Mouse (Mus musculus) intestine, embryonic 16.5 days (tissue): ENCODE data around the gene Rfx8. TPM values are rescaled to one million over a fixed set of nuclear protein-coding genes. Genes with fewer than 3 reads are reported as not detected.

Experiments used
- ATAC-seq: fragments of 200-750 bp; cut with Nextera tagmentation; 2 replicates; pipeline ENCODE4 v1.8.0; 2017; ENCODE audit warnings: moderate TSS enrichment, moderate library complexity
- H3K27ac ChIP-seq: fragments of 300-500 bp; sonication (generic); 2 replicates; pipeline ENCODE4 v1.5.1; 2014; ENCODE audit warnings: mild to moderate bottlenecking, low read length
- H3K27me3 ChIP-seq: fragments of 300-500 bp; sonication (generic); replicated peaks from 2 replicates; pipeline ENCODE4 v1.6.1; 2014; ENCODE audit warnings: low read length, control low read depth, mixed read lengths; ENCODE audit not compliant: control insufficient read depth, insufficient read depth
- H3K36me3 ChIP-seq: fragments of 300-500 bp; sonication (generic); 2 replicates; pipeline ENCODE4 v1.6.1; 2014; ENCODE audit warnings: low read length, control low read depth; ENCODE audit not compliant: control insufficient read depth, insufficient read depth
- H3K4me1 ChIP-seq: fragments of 300-500 bp; sonication (generic); 2 replicates; pipeline ENCODE4 v1.6.1; 2014; ENCODE audit warnings: low read length, control low read depth, mixed read lengths; ENCODE audit not compliant: control insufficient read depth, insufficient read depth
- H3K4me2 ChIP-seq: fragments of 300-500 bp; sonication (generic); 2 replicates; pipeline ENCODE4 v1.6.1; 2014; ENCODE audit warnings: low read depth, low read length, control low read depth
- H3K4me3 ChIP-seq: fragments of 300-500 bp; sonication (generic); 2 replicates; pipeline ENCODE4 v1.5.1; 2014; ENCODE audit warnings: mild to moderate bottlenecking, low read length
- H3K9ac ChIP-seq: fragments of 300-500 bp; sonication (generic); 2 replicates; pipeline ENCODE4 v1.6.1; 2014; ENCODE audit warnings: low read depth, low read length
- H3K9me3 ChIP-seq: fragments of 300-500 bp; sonication (generic); 2 replicates; pipeline ENCODE4 v1.6.1; 2016; ENCODE audit warnings: low read length, control low read depth; ENCODE audit not compliant: control insufficient read depth
- WGBS: fragments of 180-500 bp; shearing (Covaris S2); extraction: QIAGEN DNeasy Blood & Tissue Kit; methylation state at CpG from one replicate; pipeline ENCODE4 v1.1.7; 2014; 5-methylcytosine and 5-hydroxymethylcytosine counted together
- polyA plus RNA-seq: library from polyadenylated mRNA; unstranded; fragments of >200 nt; fragmentation: Nextera tagmentation; extraction: Ambion mirVana; gene quantifications from 2 replicates; pipeline ENCODE4 v1.2.1, GENCODE M21; 2015

Gene Rfx8
- polyA plus RNA-seq, 1 experiment from 2014 or later: 0.18 TPM

DNA sequence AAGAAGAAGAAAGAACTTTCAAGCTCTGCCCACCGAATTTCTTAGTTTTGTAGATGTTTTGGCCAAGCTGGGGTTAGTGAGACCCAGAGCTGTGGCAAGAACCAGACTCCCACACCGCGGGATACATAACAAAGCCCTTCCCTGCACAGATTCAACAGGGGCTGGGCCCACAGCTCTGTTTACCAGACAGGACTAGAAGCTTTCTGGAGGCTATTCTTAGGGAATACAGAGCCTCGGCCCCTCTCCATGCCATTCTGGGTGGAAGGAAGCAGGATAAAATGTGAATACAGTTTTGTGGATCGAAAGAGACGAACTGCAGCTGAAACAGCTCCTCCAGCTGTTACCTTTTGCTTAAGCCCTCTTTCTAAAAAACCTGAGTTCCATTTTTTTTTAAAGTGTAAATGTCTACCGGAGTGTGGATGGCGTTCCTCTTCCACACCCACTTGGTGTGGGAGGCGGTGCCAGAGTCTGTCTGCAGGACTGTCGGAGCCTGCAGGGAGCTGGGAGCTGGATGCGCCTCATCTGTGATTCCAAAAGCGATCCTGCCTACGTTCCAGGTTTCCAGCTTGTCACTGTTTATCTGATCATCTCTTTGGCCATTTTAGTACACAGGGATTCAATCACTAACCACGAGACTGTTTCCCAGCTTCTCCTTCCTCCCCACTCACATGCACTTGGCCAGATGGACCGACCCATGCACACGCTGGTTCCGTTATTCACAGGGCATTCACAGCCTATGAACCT is 70.9 kb downstream of the Rfx8 start:
- H3K27me3 ChIP-seq: peaks cover 21% of the 10 kb centered on the region
- WGBS: 17% methylated on average over 17 of the region's 17 CpGs
- no peak overlapping the region for H3K27ac ChIP-seq
- H3K4me1 ChIP-seq: peaks cover 4% of the 10 kb centered on the region
- ATAC-seq: peak; percentile 28; the same call in 1 of the 2 replicates
- H3K36me3 ChIP-seq: no peaks in the 10 kb centered on the region
- H3K4me2 ChIP-seq: peak overlapping the region; percentile 99
- H3K9ac ChIP-seq: peak overlapping the region; percentile 57; the same call in 1 of the 2 replicates
- no peaks in the 10 kb centered on the region for H3K9me3 ChIP-seq
- peak overlapping the region; percentile 59 for H3K4me3 ChIP-seq

- H3K9ac ChIP-seq: no peak overlapping the region
- no peaks in the 10 kb centered on the region for H3K36me3 ChIP-seq
- peaks cover 21% of the 10 kb centered on the region for H3K27me3 ChIP-seq
- no peaks in the 10 kb centered on the region for H3K9me3 ChIP-seq
- H3K4me2 ChIP-seq: no peak overlapping the region
- H3K4me3 ChIP-seq: no peak overlapping the region
- WGBS: 84% methylated on average over 7 of the region's 7 CpGs
- ATAC-seq: no peak
- peaks cover 4% of the 10 kb centered on the region for H3K4me1 ChIP-seq
- H3K27ac ChIP-seq: no peak overlapping the region
Measured at GRCm38 (mm10) chr1:39648584-39648983, 72.2 kb downstream of the Rfx8 start.

DNA sequence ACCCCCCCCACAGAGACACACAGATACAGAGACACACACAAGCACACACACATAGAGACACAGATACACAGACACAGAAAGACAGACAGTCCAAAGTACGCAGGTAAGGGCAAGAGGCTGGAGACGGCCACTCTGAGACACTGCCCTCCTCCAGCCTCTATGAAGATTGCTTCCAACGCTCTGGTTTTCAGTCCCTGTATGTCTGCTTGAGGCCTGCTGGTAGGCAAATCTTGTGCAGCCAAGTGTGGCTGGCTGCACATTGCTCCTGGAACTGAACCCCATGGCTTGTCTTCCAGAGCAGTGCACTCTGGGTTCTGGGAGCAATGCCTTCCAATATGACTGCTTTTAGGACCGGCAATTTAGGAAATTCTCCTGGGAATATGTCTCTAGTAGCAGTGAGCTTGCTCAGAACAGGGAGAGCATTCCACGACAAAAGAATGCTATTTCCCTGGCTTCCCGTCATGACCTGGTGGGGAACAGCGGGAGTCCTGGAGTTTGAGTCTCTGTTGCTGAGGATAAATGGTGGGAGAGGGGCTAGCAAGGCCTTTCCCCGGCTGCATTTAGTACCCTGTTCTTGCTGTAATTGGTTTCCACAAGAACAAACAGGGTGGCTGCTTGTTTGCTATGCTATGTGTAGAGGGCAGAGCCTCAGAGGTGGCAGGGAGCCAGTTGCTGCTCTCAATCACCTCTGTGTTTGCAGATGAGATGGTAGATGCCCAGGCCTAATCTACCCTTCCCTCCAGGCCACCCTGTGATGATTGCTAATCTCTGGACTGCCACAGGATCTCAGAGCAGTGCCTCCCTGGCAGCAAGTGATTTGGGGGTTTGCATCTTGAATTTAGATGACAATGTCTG is 74.7 kb downstream of the Rfx8 start:
- H3K9ac ChIP-seq: no peak overlapping the region
- H3K27me3 ChIP-seq: peaks cover 17% of the 10 kb centered on the region
- peaks cover 4% of the 10 kb centered on the region for H3K4me1 ChIP-seq
- H3K36me3 ChIP-seq: no peaks in the 10 kb centered on the region
- H3K4me2 ChIP-seq: no peak overlapping the region
- no peaks in the 10 kb centered on the region; the same call in 1 of the 2 replicates for H3K9me3 ChIP-seq
- H3K27ac ChIP-seq: no peak overlapping the region
- 46% methylated on average over 8 of the region's 8 CpGs for WGBS
- no peak for ATAC-seq
- no peak overlapping the region for H3K4me3 ChIP-seq

GRCm38 (mm10) chr1:39644333-39644732 is 76.5 kb downstream of the Rfx8 start:
- Histone ChIP-seq H3K4me1 (no peaks in the 10 kb centered on the region), H3K27me3 (peaks cover 8% of the 10 kb centered on the region; the same call in 1 of the 2 replicates), H3K9me3 (no peaks in the 10 kb centered on the region; the same call in 1 of the 2 replicates), H3K27ac (no peak overlapping the region), H3K36me3 (no peaks in the 10 kb centered on the region), H3K9ac (no peak overlapping the region), H3K4me2 (no peak overlapping the region), H3K4me3 (no peak overlapping the region)
- 0 out of 2 replicates have a peak, but pooled peaks have one; percentile 16 for ATAC-seq
- 76% methylated on average over 1 of the region's 1 CpGs for WGBS

- H3K4me3 ChIP-seq: no peak overlapping the region
- 89% methylated on average over 7 of the region's 7 CpGs for WGBS
- H3K9ac ChIP-seq: no peak overlapping the region
- H3K36me3 ChIP-seq: no peaks in the 10 kb centered on the region
- no peak for ATAC-seq
- H3K9me3 ChIP-seq: no peaks in the 10 kb centered on the region; the same call in 1 of the 2 replicates
- no peaks in the 10 kb centered on the region for H3K27me3 ChIP-seq
- no peaks in the 10 kb centered on the region for H3K4me1 ChIP-seq
- no peak overlapping the region for H3K4me2 ChIP-seq
- no peak overlapping the region for H3K27ac ChIP-seq
Measured at GRCm38 (mm10) chr1:39641667-39642066, 79.1 kb downstream of the Rfx8 start.

GRCm38 (mm10) chr1:39637139-39637538 is 83.7 kb downstream of the Rfx8 start:
- no peak for ATAC-seq
- Histone ChIP-seq H3K27me3 (no peaks in the 10 kb centered on the region), H3K9ac (no peak overlapping the region), H3K27ac (no peak overlapping the region), H3K9me3 (no peaks in the 10 kb centered on the region; the same call in 1 of the 2 replicates), H3K36me3 (no peaks in the 10 kb centered on the region), H3K4me1 (no peaks in the 10 kb centered on the region), H3K4me2 (no peak overlapping the region), H3K4me3 (no peak overlapping the region)
- 56% methylated on average over 8 of the region's 8 CpGs for WGBS

- 3% methylated on average over 5 of the region's 5 CpGs for WGBS
- Histone ChIP-seq H3K9ac (no peak overlapping the region), H3K4me1 (no peaks in the 10 kb centered on the region), H3K27me3 (no peaks in the 10 kb centered on the region), H3K9me3 (no peaks in the 10 kb centered on the region; the same call in 1 of the 2 replicates), H3K4me2 (no peak overlapping the region), H3K27ac (no peak overlapping the region), H3K36me3 (no peaks in the 10 kb centered on the region), H3K4me3 (no peak overlapping the region)
- peak; percentile 79 for ATAC-seq
Measured at GRCm38 (mm10) chr1:39636660-39637059, 84.1 kb downstream of the Rfx8 start.

DNA sequence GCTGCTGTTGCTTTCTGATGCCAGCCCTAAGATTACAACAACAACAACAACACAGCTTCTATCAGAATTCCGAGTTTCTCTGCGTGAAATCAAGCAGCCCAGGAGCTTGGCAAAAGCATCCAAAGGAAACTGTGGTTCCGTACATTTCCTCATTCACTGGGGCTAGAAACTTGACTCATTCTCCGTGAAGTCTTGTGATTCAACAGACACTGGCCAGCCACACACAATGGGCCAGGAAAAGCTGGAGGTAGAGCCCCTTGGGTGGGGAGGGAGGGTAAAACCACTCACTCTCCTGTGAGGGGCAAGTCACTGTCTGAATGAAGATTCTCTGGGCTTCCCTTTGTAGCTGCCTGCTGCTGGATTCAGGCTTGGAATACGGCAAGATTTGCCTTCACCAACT is 84.6 kb downstream of the Rfx8 start:
- Histone ChIP-seq H3K4me3 (no peak overlapping the region), H3K4me1 (no peaks in the 10 kb centered on the region), H3K27ac (no peak overlapping the region), H3K9me3 (no peaks in the 10 kb centered on the region), H3K4me2 (no peak overlapping the region), H3K9ac (no peak overlapping the region), H3K36me3 (no peaks in the 10 kb centered on the region), H3K27me3 (no peaks in the 10 kb centered on the region)
- ATAC-seq: no peak
- WGBS: 40% methylated on average over 5 of the region's 5 CpGs

GRCm38 (mm10) chr1:39628606-39629005 is 92.2 kb downstream of the Rfx8 start:
- Histone ChIP-seq H3K9me3 (no peaks in the 10 kb centered on the region), H3K27me3 (no peaks in the 10 kb centered on the region), H3K4me1 (no peaks in the 10 kb centered on the region; the same call in 1 of the 2 replicates), H3K27ac (no peak overlapping the region), H3K36me3 (no peaks in the 10 kb centered on the region), H3K4me2 (no peak overlapping the region), H3K4me3 (no peak overlapping the region), H3K9ac (no peak overlapping the region)
- WGBS: 84% methylated on average over 9 of the region's 9 CpGs
- ATAC-seq: no peak
